Mouse (Mus musculus): Measurements from ENCODE around the gene Gm45062. TPM values are rescaled to one million over a fixed set of nuclear protein-coding genes. Genes with fewer than 3 reads are reported as not detected.

The Gm45062 gene
- total and polyA plus RNA-seq, 3 experiments, result 2.7 to 4.1 (median 3.2) TPM

DNA sequence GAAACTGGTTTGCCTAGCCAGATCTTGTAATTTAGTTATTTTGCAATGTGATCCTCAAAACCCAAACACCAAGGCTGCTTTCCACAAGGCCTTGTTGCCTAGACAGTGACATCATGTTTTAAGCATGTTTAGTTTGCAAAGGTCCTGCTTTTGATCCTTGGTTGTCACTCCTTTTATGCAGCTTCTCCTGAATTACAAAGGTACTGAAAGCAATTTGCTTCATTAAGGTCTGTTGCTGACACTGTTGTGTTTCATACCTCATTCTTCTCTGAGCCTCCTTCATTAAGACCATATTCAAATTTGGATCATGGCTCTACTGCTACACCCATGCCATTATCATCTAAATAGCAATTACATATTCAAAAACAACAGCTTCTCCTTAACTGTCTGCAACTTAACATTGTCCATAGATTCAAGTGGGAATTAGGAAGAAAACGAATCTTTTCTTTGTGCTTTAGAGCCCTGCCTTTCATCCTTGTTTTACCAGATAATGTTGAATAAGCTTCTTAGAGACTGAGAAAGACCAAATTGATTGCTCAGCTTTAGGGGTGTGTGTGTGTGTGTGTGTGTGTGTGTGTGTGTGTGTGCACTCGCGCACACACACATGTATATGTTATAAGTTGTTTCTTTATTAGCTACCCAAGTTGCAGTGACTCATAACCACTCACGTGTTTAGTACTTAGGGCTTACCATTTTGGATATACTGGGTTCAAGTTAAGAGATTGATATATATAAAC is 35.0 kb downstream of the Gm45062 start:
- H3K79me2 ChIP-seq (replicated peaks; ENCODE audit: control insufficient read depth, extremely low read depth, insufficient read depth, poor library complexity, severe bottlenecking), result no peaks in the 10 kb centered on the region
- no peaks in the 10 kb centered on the region for H3K9me3 ChIP-seq (replicated peaks; ENCODE audit: low read length)
- dilution Hi-C loops (cut with MboI; ENCODE audit: extremely low pct_ligation_motif_present, extremely low pct_unique_long_range_greater_than_20kb, low sequenced_read_pairs) (no loop called here), in situ Hi-C loops (cut with MboI; ENCODE audit: low pct_ligation_motif_present, low pct_unique_long_range_greater_than_20kb, low sequenced_read_pairs) (loop anchor here (10.0 to 25.0 kb wide), 2 partner anchors 201 to 393 kb away; no protein-coding TSS in a partner anchor)
- peaks cover 0 to 8% of the 10 kb centered on the region in 2 experiments for H3K36me3 ChIP-seq (replicated peaks in 1 of 2; ENCODE audit: control insufficient read depth in 1 of 2, insufficient read depth in 1 of 2, low read length in 1 of 2)
- H3K4me1 ChIP-seq (ENCODE audit: control insufficient read depth in 1 of 2, insufficient read depth in 2 of 2), result peaks cover 15 to 46% of the 10 kb centered on the region in 2 experiments
- H3K9ac ChIP-seq (ENCODE audit: insufficient read depth, low read depth), result no peak overlapping the region
- TF ChIP-seq UBTF (IDR thresholded peaks at IDR 0.05; ENCODE audit: low read depth, low read length) (no peak), MAFK (IDR thresholded peaks at IDR 0.05; ENCODE audit: insufficient replicate concordance, low read length) (no peak), EP300 (IDR thresholded peaks at IDR 0.05; ENCODE audit: low read length) (no peak), ZC3H11A (IDR thresholded peaks at IDR 0.05; ENCODE audit: low read depth, low read length) (no peak), USF2 (conservative IDR thresholded peaks at IDR 0.05; ENCODE audit: low read depth, low read length) (no peak), ZKSCAN1 (IDR thresholded peaks at IDR 0.05; ENCODE audit: borderline replicate concordance, low read depth, low read length) (no peak), POLR2A (IDR thresholded peaks at IDR 0.05; ENCODE audit: low read depth, low read length) (no peak), HCFC1 (IDR thresholded peaks at IDR 0.05; ENCODE audit: low read depth, low read length) (no peak), SMC3 (IDR thresholded peaks at IDR 0.05; ENCODE audit: low read depth, low read length) (no peak), MAX (IDR thresholded peaks at IDR 0.05; ENCODE audit: low read length) (no peak), JUND (conservative IDR thresholded peaks at IDR 0.05; ENCODE audit: low read depth, low read length) (no peak), CHD2 (IDR thresholded peaks at IDR 0.05; ENCODE audit: low read length) (no peak)
- DNase-seq (ENCODE audit: extremely low read depth), result no peak
- H3K27ac ChIP-seq (ENCODE audit: insufficient read depth, low read depth), result no peak overlapping the region
- H3K27me3 ChIP-seq (replicated peaks), result no peaks in the 10 kb centered on the region
- no peak overlapping the region for H3K4me3 ChIP-seq (replicated peaks in 1 of 3; ENCODE audit: low read depth in 2 of 3, low read length in 2 of 3, poor library complexity in 1 of 3)
- no peak overlapping the region for H3K4me2 ChIP-seq (ENCODE audit: insufficient read depth, low read depth, poor library complexity, severe bottlenecking)

DNA sequence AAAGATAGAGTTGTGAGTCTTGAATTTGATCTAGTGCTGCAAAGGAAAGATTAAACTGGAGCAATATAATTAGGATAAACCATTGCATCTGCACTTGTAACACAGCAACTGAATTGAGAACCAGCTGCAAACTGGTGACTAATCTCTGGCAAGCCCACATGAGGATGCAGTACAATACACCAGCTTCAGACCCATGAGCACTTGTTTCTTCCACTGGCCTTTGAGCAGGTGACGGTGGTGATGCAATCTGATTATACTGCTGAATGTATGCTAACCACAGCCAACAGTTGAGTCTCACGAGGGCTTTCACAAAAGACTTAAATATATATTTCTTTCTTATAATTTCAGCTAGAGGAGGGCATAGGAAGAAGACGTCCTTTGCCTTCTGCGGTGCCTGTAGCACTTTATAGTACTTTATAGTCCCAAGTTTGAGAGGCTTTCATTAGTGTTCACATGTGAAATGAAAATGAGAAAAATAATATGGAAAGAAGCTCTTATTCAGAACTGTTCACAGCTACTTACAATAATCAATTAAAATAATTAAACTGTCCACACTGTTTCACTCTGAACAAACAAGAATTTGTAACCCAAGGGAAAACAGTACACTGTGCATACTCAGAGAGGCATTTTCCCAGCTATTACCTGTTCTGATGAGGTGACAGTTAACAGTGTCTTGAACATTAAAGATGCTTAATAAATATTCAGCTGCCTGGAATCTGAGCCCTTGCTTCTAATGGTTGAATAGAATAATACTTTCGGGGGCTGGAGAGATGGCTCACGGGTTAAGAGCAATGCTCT is 40.0 kb downstream of the Gm45062 start:
- H3K9me3 ChIP-seq (replicated peaks; ENCODE audit: low read length), result peaks cover 3% of the 10 kb centered on the region
- in situ Hi-C loops (cut with MboI; ENCODE audit: low pct_ligation_motif_present, low pct_unique_long_range_greater_than_20kb, low sequenced_read_pairs) (loop anchor here (10.0 to 25.0 kb wide), 2 partner anchors 196 to 388 kb away; no protein-coding TSS in a partner anchor), dilution Hi-C loops (cut with MboI; ENCODE audit: extremely low pct_ligation_motif_present, extremely low pct_unique_long_range_greater_than_20kb, low sequenced_read_pairs) (no loop called here)
- no peak overlapping the region for H3K27ac ChIP-seq (ENCODE audit: insufficient read depth, low read depth)
- H3K9ac ChIP-seq (ENCODE audit: insufficient read depth, low read depth), result no peak overlapping the region
- peaks cover 0 to 6% of the 10 kb centered on the region in 2 experiments for H3K36me3 ChIP-seq (replicated peaks in 1 of 2; ENCODE audit: control insufficient read depth in 1 of 2, insufficient read depth in 1 of 2, low read length in 1 of 2)
- no peaks in the 10 kb centered on the region for H3K27me3 ChIP-seq (replicated peaks)
- peaks cover 0 to 24% of the 10 kb centered on the region in 2 experiments; a peak in 2 of 4 replicates for H3K4me1 ChIP-seq (ENCODE audit: control insufficient read depth in 1 of 2, insufficient read depth in 2 of 2)
- peak; percentile 90 for DNase-seq (ENCODE audit: extremely low read depth)
- no peak overlapping the region for H3K4me2 ChIP-seq (ENCODE audit: insufficient read depth, low read depth, poor library complexity, severe bottlenecking)
- no peaks in the 10 kb centered on the region for H3K79me2 ChIP-seq (replicated peaks; ENCODE audit: control insufficient read depth, extremely low read depth, insufficient read depth, poor library complexity, severe bottlenecking)
- H3K4me3 ChIP-seq (replicated peaks in 1 of 3; ENCODE audit: low read depth in 2 of 3, low read length in 2 of 3, poor library complexity in 1 of 3), result no peak overlapping the region
- TF ChIP-seq ETS1 (conservative IDR thresholded peaks at IDR 0.05; ENCODE audit: low read depth, low read length) (peak; percentile 98), MAX (IDR thresholded peaks at IDR 0.05; ENCODE audit: low read length) (peak; percentile 81), EP300 (IDR thresholded peaks at IDR 0.05; ENCODE audit: low read length) (peak; percentile 95), IRF4 (IDR thresholded peaks at IDR 0.05; ENCODE audit: low read depth, low read length) (peak; percentile 96), ZC3H11A (IDR thresholded peaks at IDR 0.05; ENCODE audit: low read depth, low read length) (no peak), MXI1 (IDR thresholded peaks at IDR 0.05; ENCODE audit: low read depth, low read length) (peak; percentile 23; the same call in 1 of the 2 replicates), TBP (conservative IDR thresholded peaks at IDR 0.05; ENCODE audit: low read depth, low read length) (peak; percentile 61), MAZ (IDR thresholded peaks at IDR 0.05; ENCODE audit: low read depth, low read length) (no peak), TCF12 (IDR thresholded peaks at IDR 0.05; ENCODE audit: low read depth, low read length) (peak; percentile 98), MYC (IDR thresholded peaks at IDR 0.05; ENCODE audit: low read depth, low read length) (peak; percentile 93), ZNF384 (IDR thresholded peaks at IDR 0.05; ENCODE audit: low read depth, low read length) (no peak), ELF1 (IDR thresholded peaks at IDR 0.05; ENCODE audit: low read depth, low read length) (no peak), E2F4 (IDR thresholded peaks at IDR 0.05; ENCODE audit: insufficient replicate concordance, low read depth, low read length) (no peak), SIN3A (IDR thresholded peaks at IDR 0.05; ENCODE audit: low read length) (peak; percentile 27; the same call in 1 of the 2 replicates), POLR2AphosphoS2 (IDR thresholded peaks at IDR 0.05; ENCODE audit: low read depth, low read length) (no peak), KAT2A (IDR thresholded peaks at IDR 0.05; ENCODE audit: insufficient replicate concordance, low read length) (no peak), ZMIZ1 (IDR thresholded peaks at IDR 0.05; ENCODE audit: low read depth, low read length) (no peak), JUN (IDR thresholded peaks at IDR 0.05; ENCODE audit: insufficient read depth, low read depth, low read length) (peak; percentile 83), CTCF (conservative IDR thresholded peaks at IDR 0.05 in 1 of 2, IDR thresholded peaks at IDR 0.05 in 1 of 2; ENCODE audit: low read depth in 2 of 2, low read length in 2 of 2) (no peak), BHLHE40 (IDR thresholded peaks at IDR 0.05; ENCODE audit: low read depth, low read length) (peak; percentile 96), GABPA (IDR thresholded peaks at IDR 0.05; ENCODE audit: insufficient replicate concordance, low read depth, low read length) (no peak), JUND (conservative IDR thresholded peaks at IDR 0.05; ENCODE audit: low read depth, low read length) (peak; percentile 93)
